Mouse (Mus musculus): ENCODE measurements around the gene Tmem201. TPM values are rescaled to one million over a fixed set of nuclear protein-coding genes. Genes with fewer than 3 reads are reported as not detected.

The Tmem201 gene
- total and polyA plus RNA-seq, 3 experiments, result 85.9 to 107 (median 93.3) TPM

DNA sequence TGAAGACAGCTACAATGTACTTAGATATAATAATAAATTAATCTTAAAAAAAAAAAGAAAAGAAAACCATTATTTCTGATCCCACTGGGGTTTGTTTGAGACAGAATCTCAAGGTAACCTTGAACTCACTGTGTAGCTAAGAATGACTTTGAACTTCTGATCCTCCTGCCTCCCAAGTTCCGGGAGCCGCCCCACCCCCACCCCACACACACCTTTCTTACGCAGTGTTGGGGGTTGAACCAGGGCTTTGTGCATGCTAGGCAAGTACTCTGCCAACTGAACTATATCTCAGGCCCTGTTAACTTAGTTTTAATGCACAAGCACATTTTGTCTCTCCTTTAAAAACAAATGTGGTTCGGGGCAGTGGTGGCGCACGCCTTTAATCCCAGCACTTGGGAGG is 66.7 kb downstream of the Tmem201 start:
- Histone ChIP-seq H3K27ac (no peak overlapping the region), H3K36me3 (ENCODE audit: control insufficient read depth, insufficient read depth, low read length) (no peaks in the 10 kb centered on the region), H3K9ac (ENCODE audit: low read depth, low read length) (no peak overlapping the region), H3K4me1 (ENCODE audit: control insufficient read depth, insufficient read depth, low read length) (no peaks in the 10 kb centered on the region), H3K79me2 (replicated peaks; ENCODE audit: control insufficient read depth, insufficient read depth, low read length) (no peaks in the 10 kb centered on the region), H3K27me3 (ENCODE audit: control insufficient read depth, insufficient read depth, low read length) (no peaks in the 10 kb centered on the region), H3K4me3 (no peak overlapping the region)
- intact Hi-C loops (cut with DNase I), result no loop called here
- DNase-seq, result no peak
- TF ChIP-seq EP300 (IDR thresholded peaks at IDR 0.05; ENCODE audit: insufficient read depth, low read depth, low read length) (no peak), POLR2A (IDR thresholded peaks at IDR 0.05; ENCODE audit: insufficient read depth, low read depth, low read length) (no peak), CTCF (IDR thresholded peaks at IDR 0.05) (no peak)
- 98% methylated on average over 6 of the region's 6 CpGs for WGBS

DNA sequence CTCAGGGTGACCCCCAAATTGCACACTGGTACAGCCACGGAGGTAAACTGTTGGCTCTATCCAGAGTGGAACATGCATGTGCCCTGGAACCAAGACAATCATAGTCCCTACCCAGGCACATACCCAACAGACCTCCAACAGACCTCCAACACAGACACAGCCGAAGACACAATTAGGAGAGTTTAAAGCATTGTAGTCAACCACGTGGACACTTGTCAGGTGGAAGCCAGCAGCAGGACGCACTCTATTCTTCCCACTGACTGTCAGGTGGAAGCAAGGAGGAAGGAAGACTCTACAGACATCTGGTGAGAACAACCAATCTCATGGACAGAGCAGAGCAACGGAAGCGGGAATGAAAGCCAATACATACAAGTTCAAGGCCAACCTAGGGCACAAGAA is 72.2 kb downstream of the Tmem201 start:
- Histone ChIP-seq H3K4me1 (ENCODE audit: control insufficient read depth, insufficient read depth, low read length) (no peaks in the 10 kb centered on the region; the same call in 1 of the 2 replicates), H3K9ac (ENCODE audit: low read depth, low read length) (no peak overlapping the region), H3K27me3 (ENCODE audit: control insufficient read depth, insufficient read depth, low read length) (no peaks in the 10 kb centered on the region), H3K27ac (no peak overlapping the region), H3K4me3 (no peak overlapping the region), H3K79me2 (replicated peaks; ENCODE audit: control insufficient read depth, insufficient read depth, low read length) (no peaks in the 10 kb centered on the region), H3K36me3 (ENCODE audit: control insufficient read depth, insufficient read depth, low read length) (no peaks in the 10 kb centered on the region)
- no peak for DNase-seq
- 84% methylated on average over 6 of the region's 6 CpGs for WGBS
- intact Hi-C loops (cut with DNase I), result no loop called here
- TF ChIP-seq EP300 (IDR thresholded peaks at IDR 0.05; ENCODE audit: insufficient read depth, low read depth, low read length) (no peak), CTCF (IDR thresholded peaks at IDR 0.05) (no peak), POLR2A (IDR thresholded peaks at IDR 0.05; ENCODE audit: insufficient read depth, low read depth, low read length) (no peak)

Other genes with a start within 250 kb of the Tmem201 start
- gene Ctnnbip1, start 219.8 kb downstream of the Tmem201 start, total RNA-seq (2021), result 10 to 100 TPM; 25.0 to 27.3 TPM
- gene Ctnnbip1, start 219.8 kb downstream of the Tmem201 start, polyA plus RNA-seq (2012; rRNA removed), result 25.5 and 26.0 TPM in 2 replicates
- 10 to 100 TPM; 86.7 to 88.3 TPM for gene Clstn1, start 151.6 kb downstream of the Tmem201 start, total RNA-seq (2021)
- gene Clstn1, start 151.6 kb downstream of the Tmem201 start, polyA plus RNA-seq (2012; rRNA removed), result 25.6 and 26.3 TPM in 2 replicates
- 1 to 10 TPM; 3.4 to 4.2 TPM for gene Pik3cd, start 35.5 kb downstream of the Tmem201 start, total RNA-seq (2021)
- 3.6 and 4.7 TPM in 2 replicates for gene Pik3cd, start 35.5 kb downstream of the Tmem201 start, polyA plus RNA-seq (2012; rRNA removed)
- gene Slc25a33, start 36.2 kb upstream of the Tmem201 start, total RNA-seq (2021), result 10 to 100 TPM; 22.3 to 26.0 TPM
- gene Slc25a33, start 36.2 kb upstream of the Tmem201 start, polyA plus RNA-seq (2012; rRNA removed), result 19.0 and 20.3 TPM in 2 replicates
- 10 to 100 TPM; 28.3 to 35.3 TPM for gene Spsb1, start 217.0 kb upstream of the Tmem201 start, total RNA-seq (2021)
- gene Spsb1, start 217.0 kb upstream of the Tmem201 start, polyA plus RNA-seq (2012; rRNA removed), result 32.2 and 38.7 TPM in 2 replicates